Mouse (Mus musculus) forebrain, embryonic 11.5 days (tissue): ENCODE measurements around the gene Themis3. TPM values are rescaled to one million over a fixed set of nuclear protein-coding genes. Genes with fewer than 3 reads are reported as not detected.
A peak's percentile ranks its signal among the peaks of the same experiment; 100 is the strongest.

Source experiments
- ATAC-seq: fragments of 200-750 bp; cut with Nextera tagmentation; replicated peaks from 2 replicates; pipeline ENCODE4 v1.8.0; 2017; ENCODE audit warnings: moderate TSS enrichment; ENCODE audit not compliant: low FRiP score
- DNase-seq: peaks from one replicate; pipeline ENCODE4 v3.0.0-alpha.2; 2017; ENCODE audit warnings: low spot score
- H3K27ac ChIP-seq: fragments of 300-500 bp; sonication (generic); 2 replicates; pipeline ENCODE4 v1.5.1; 2014; ENCODE audit warnings: low read depth, low read length
- H3K27me3 ChIP-seq: fragments of 300-500 bp; sonication (generic); 2 replicates; pipeline ENCODE4 v1.6.1; 2014; ENCODE audit warnings: mild to moderate bottlenecking, low read length, mixed read lengths; ENCODE audit not compliant: control insufficient read depth, insufficient read depth
- H3K36me3 ChIP-seq: fragments of 300-500 bp; sonication (generic); 2 replicates; pipeline ENCODE4 v1.6.1; 2014; ENCODE audit warnings: mild to moderate bottlenecking, low read length, moderate library complexity, mixed read lengths; ENCODE audit not compliant: control insufficient read depth, insufficient read depth
- H3K4me1 ChIP-seq: fragments of 300-500 bp; sonication (generic); replicated peaks from 2 replicates; pipeline ENCODE4 v1.6.1; 2014; ENCODE audit warnings: low read length, mixed read lengths; ENCODE audit not compliant: control insufficient read depth, insufficient read depth
- H3K4me2 ChIP-seq: fragments of 300-500 bp; sonication (generic); 2 replicates; pipeline ENCODE4 v1.6.1; 2014; ENCODE audit warnings: low read depth, mild to moderate bottlenecking, low read length, moderate library complexity, mixed read lengths; ENCODE audit not compliant: severe bottlenecking
- H3K4me3 ChIP-seq: fragments of 300-500 bp; sonication (generic); 2 replicates; pipeline ENCODE4 v1.5.1; 2014; ENCODE audit warnings: low read depth, low read length
- H3K9ac ChIP-seq: fragments of 300-500 bp; sonication (generic); 2 replicates; pipeline ENCODE4 v1.6.1; 2014; ENCODE audit warnings: low read length
- H3K9me3 ChIP-seq: fragments of 300-500 bp; sonication (generic); 2 replicates; pipeline ENCODE4 v1.6.1; 2016; ENCODE audit warnings: low read length, mixed read lengths; ENCODE audit not compliant: control insufficient read depth
- WGBS: fragments of 180-500 bp; shearing (Covaris S2); extraction: QIAGEN DNeasy Blood & Tissue Kit; methylation state at CpG from one replicate; pipeline ENCODE4 v1.1.7; 2014; 5-methylcytosine and 5-hydroxymethylcytosine counted together
- polyA plus RNA-seq: library from polyadenylated mRNA; unstranded; fragments of >200 nt; fragmentation: Nextera tagmentation; extraction: Ambion mirVana; gene quantifications from 2 replicates; pipeline ENCODE4 v1.2.1, GENCODE M21; 2014

The Themis3 gene
- polyA plus RNA-seq, 1 experiment from 2014 or later = not detected

- Histone ChIP-seq H3K9ac (no peak overlapping the region), H3K36me3 (no peaks in the 10 kb centered on the region), H3K4me3 (no peak overlapping the region), H3K27ac (no peak overlapping the region), H3K4me1 (no peaks in the 10 kb centered on the region), H3K27me3 (no peaks in the 10 kb centered on the region), H3K4me2 (no peak overlapping the region), H3K9me3 (no peaks in the 10 kb centered on the region)
- DNase-seq (no peak), ATAC-seq (no peak)
Observed at GRCm38 (mm10) chr17:66595256-66595655, 835 bp upstream of the Themis3 start.

DNA sequence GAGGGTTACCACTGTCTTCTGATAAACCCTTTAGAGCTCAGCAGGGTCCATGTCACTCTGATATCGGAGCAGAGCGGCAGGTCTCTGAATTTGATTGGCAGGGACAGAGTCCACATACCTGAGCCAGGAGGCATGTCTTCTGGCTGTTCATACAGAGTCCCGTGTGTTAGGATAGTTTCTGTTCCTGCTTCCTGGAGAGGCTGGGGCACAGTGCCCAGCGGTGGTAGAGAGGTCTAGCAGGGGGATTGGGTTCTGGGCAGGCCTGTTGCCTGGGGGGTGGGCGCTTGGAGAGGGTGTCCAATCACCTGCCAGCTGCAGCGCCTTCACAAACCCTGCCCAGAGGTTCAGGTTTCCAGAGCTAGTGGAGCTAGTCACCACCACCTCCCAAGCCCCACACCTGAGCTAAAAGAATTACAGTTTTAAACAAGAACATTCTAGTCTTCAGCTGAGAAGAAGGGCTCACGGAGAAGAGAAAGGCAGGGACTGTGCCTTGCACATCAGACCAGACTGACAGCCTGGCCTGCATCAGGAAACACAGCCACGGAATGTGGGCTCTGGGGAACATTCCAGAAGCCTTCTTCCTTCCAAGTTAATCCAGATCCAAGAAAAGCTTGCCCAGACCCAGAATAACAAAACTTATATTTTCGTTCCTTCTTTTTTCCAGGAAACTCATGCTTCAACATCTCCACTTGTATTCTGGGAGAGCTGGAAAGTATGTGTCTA is 3.9 kb downstream of the Themis3 start:
- H3K4me1 ChIP-seq = no peaks in the 10 kb centered on the region
- H3K27ac ChIP-seq = no peak overlapping the region
- WGBS = 73% methylated on average over 9 of the region's 9 CpGs
- H3K4me3 ChIP-seq = no peak overlapping the region
- no peaks in the 10 kb centered on the region for H3K36me3 ChIP-seq
- DNase-seq (peak; percentile 40), ATAC-seq (no peak)
- no peaks in the 10 kb centered on the region for H3K9me3 ChIP-seq
- H3K27me3 ChIP-seq = no peaks in the 10 kb centered on the region
- H3K4me2 ChIP-seq = no peak overlapping the region
- H3K9ac ChIP-seq = no peak overlapping the region

GRCm38 (mm10) chr17:66589864-66590263 is 4.6 kb downstream of the Themis3 start:
- H3K27me3 ChIP-seq = no peaks in the 10 kb centered on the region
- no peak overlapping the region for H3K4me3 ChIP-seq
- H3K4me1 ChIP-seq = no peaks in the 10 kb centered on the region
- H3K9ac ChIP-seq = no peak overlapping the region
- WGBS = 80% methylated on average over 8 of the region's 8 CpGs
- H3K36me3 ChIP-seq = no peaks in the 10 kb centered on the region
- DNase-seq (peak; percentile 28), ATAC-seq (no peak)
- no peaks in the 10 kb centered on the region for H3K9me3 ChIP-seq
- no peak overlapping the region for H3K4me2 ChIP-seq
- H3K27ac ChIP-seq = no peak overlapping the region

- Histone ChIP-seq H3K9me3 (no peaks in the 10 kb centered on the region), H3K4me1 (no peaks in the 10 kb centered on the region), H3K36me3 (no peaks in the 10 kb centered on the region), H3K9ac (no peak overlapping the region), H3K4me2 (no peak overlapping the region), H3K4me3 (no peak overlapping the region), H3K27ac (no peak overlapping the region), H3K27me3 (no peaks in the 10 kb centered on the region)
- ATAC-seq (no peak), DNase-seq (no peak)
- WGBS = 89% methylated on average over 10 of the region's 10 CpGs
Observed at GRCm38 (mm10) chr17:66586741-66587140, 7.7 kb downstream of the Themis3 start.

- Histone ChIP-seq H3K27me3 (no peaks in the 10 kb centered on the region), H3K4me2 (no peak overlapping the region), H3K4me3 (no peak overlapping the region), H3K36me3 (no peaks in the 10 kb centered on the region), H3K27ac (no peak overlapping the region), H3K9ac (no peak overlapping the region), H3K4me1 (no peaks in the 10 kb centered on the region), H3K9me3 (no peaks in the 10 kb centered on the region)
- peak; percentile 42 for DNase-seq
- 88% methylated on average over 13 of the region's 13 CpGs for WGBS
- ATAC-seq = no peak
Observed at GRCm38 (mm10) chr17:66586078-66586477, 8.3 kb downstream of the Themis3 start.

GRCm38 (mm10) chr17:66580990-66581389 is 13.4 kb downstream of the Themis3 start:
- no peak for ATAC-seq
- H3K36me3 ChIP-seq = no peaks in the 10 kb centered on the region
- H3K4me2 ChIP-seq = no peak overlapping the region
- no peaks in the 10 kb centered on the region for H3K27me3 ChIP-seq
- H3K27ac ChIP-seq = no peak overlapping the region
- H3K9me3 ChIP-seq = no peaks in the 10 kb centered on the region
- WGBS = 76% methylated on average over 5 of the region's 5 CpGs
- no peak overlapping the region for H3K4me3 ChIP-seq
- no peak overlapping the region for H3K9ac ChIP-seq
- peak; percentile 43 for DNase-seq
- H3K4me1 ChIP-seq = no peaks in the 10 kb centered on the region

DNA sequence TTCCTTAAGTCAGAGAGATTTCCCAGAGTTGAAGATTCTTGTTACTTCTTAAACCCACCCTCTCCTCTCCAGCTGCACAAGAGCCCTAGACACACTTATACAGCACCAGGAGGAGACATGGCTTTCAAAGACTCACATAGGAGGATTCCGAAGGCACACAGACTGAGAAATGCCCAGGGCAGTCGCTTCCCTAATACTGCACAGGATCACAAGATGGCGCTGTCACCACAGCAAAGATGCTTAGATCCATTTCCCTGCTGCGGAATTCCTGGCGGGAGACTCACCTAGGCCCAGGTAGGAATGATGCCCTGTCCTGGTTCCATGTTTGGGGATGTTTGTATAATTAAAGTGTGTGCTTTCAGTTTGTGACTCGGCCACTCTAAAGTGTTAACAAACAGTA is 16.4 kb downstream of the Themis3 start:
- Histone ChIP-seq H3K4me3 (no peak overlapping the region), H3K4me2 (no peak overlapping the region), H3K9me3 (no peaks in the 10 kb centered on the region), H3K9ac (no peak overlapping the region), H3K36me3 (no peaks in the 10 kb centered on the region), H3K27me3 (no peaks in the 10 kb centered on the region), H3K4me1 (no peaks in the 10 kb centered on the region), H3K27ac (no peak overlapping the region)
- DNase-seq (peak; percentile 69), ATAC-seq (no peak)
- WGBS = 17% methylated on average over 6 of the region's 6 CpGs

GRCm38 (mm10) chr17:66577507-66577906 is 16.9 kb downstream of the Themis3 start:
- H3K4me2 ChIP-seq = no peak overlapping the region
- H3K27ac ChIP-seq = no peak overlapping the region
- no peak for DNase-seq
- no peaks in the 10 kb centered on the region for H3K4me1 ChIP-seq
- no peak overlapping the region for H3K4me3 ChIP-seq
- 80% methylated on average over 6 of the region's 6 CpGs for WGBS
- H3K9me3 ChIP-seq = no peaks in the 10 kb centered on the region
- no peaks in the 10 kb centered on the region for H3K36me3 ChIP-seq
- H3K27me3 ChIP-seq = no peaks in the 10 kb centered on the region
- H3K9ac ChIP-seq = no peak overlapping the region
- ATAC-seq = no peak

GRCm38 (mm10) chr17:66572677-66573060 is 21.8 kb downstream of the Themis3 start:
- Histone ChIP-seq H3K4me2 (no peak overlapping the region), H3K27ac (no peak overlapping the region), H3K9ac (no peak overlapping the region), H3K27me3 (no peaks in the 10 kb centered on the region), H3K4me1 (no peaks in the 10 kb centered on the region), H3K36me3 (no peaks in the 10 kb centered on the region), H3K4me3 (no peak overlapping the region), H3K9me3 (no peaks in the 10 kb centered on the region)
- no peak for ATAC-seq
- 87% methylated on average over 4 of the region's 4 CpGs for WGBS
- no peak for DNase-seq
